Mouse (Mus musculus): ENCODE measurements around the gene Gm8113.
"Not testable (repeated sequence)": the region's sequence is repeated elsewhere in the genome, so short reads cannot be mapped to it uniquely, and the experiment has no call there.

Gene Gm8113

GRCm38 (mm10) chr14:43924688-43925403 is at the start of gene Gm8113:
Gene Gm8113 (plus strand): TSS chr14:43925390.
- DNase-seq (ENCODE audit: extremely low read depth, low read depth, low spot score): not testable (repeated sequence)

- not testable (repeated sequence) for DNase-seq (ENCODE audit: extremely low read depth, low read depth, low spot score)
Measured at GRCm38 (mm10) chr14:43875417-43875816, 49.8 kb upstream of the Gm8113 start, which contains the start of gene Ear1. Gene Ear1 (minus strand): TSS chr14:43875517.

GRCm38 (mm10) chr14:43877789-43878188 is 47.4 kb upstream of the Gm8113 start:
- DNase-seq (ENCODE audit: extremely low read depth, low read depth, low spot score): not testable (repeated sequence)

- not testable (repeated sequence) for DNase-seq (ENCODE audit: extremely low read depth, low read depth, low spot score)
Measured at GRCm38 (mm10) chr14:43879966-43880545, 45.1 kb upstream of the Gm8113 start.

GRCm38 (mm10) chr14:43886235-43886634 is 39.0 kb upstream of the Gm8113 start:
- not testable (repeated sequence) for DNase-seq (ENCODE audit: extremely low read depth, low read depth, low spot score)

GRCm38 (mm10) chr14:43891288-43891687 is 33.9 kb upstream of the Gm8113 start:
- DNase-seq (ENCODE audit: extremely low read depth, low read depth, low spot score): not testable (repeated sequence)

- not testable (repeated sequence) for DNase-seq (ENCODE audit: extremely low read depth, low read depth, low spot score)
Measured at GRCm38 (mm10) chr14:43895357-43895756, 29.8 kb upstream of the Gm8113 start.

- not testable (repeated sequence) for DNase-seq (ENCODE audit: extremely low read depth, low read depth, low spot score)
Measured at GRCm38 (mm10) chr14:43898577-43898976, 26.6 kb upstream of the Gm8113 start.

GRCm38 (mm10) chr14:43918214-43918613 is 7.0 kb upstream of the Gm8113 start:
- not testable (repeated sequence) for DNase-seq (ENCODE audit: extremely low read depth, low read depth, low spot score)

GRCm38 (mm10) chr14:43923459-43923858 is 1.7 kb upstream of the Gm8113 start, which contains the start of gene Ear10:
Gene Ear10 (minus strand): TSS chr14:43923559.
- DNase-seq (ENCODE audit: extremely low read depth, low read depth, low spot score): peak; percentile 8

- not testable (repeated sequence) for DNase-seq (ENCODE audit: extremely low read depth, low read depth, low spot score)
Measured at GRCm38 (mm10) chr14:43925404-43925950, 287 bp downstream of the Gm8113 start.

- not testable (repeated sequence) for DNase-seq (ENCODE audit: extremely low read depth, low read depth, low spot score)
Measured at GRCm38 (mm10) chr14:43932991-43933390, 7.8 kb downstream of the Gm8113 start.

- not testable (repeated sequence) for DNase-seq (ENCODE audit: extremely low read depth, low read depth, low spot score)
Measured at GRCm38 (mm10) chr14:43933399-43933798, 8.2 kb downstream of the Gm8113 start.

- DNase-seq (ENCODE audit: extremely low read depth, low read depth, low spot score): not testable (repeated sequence)
Measured at GRCm38 (mm10) chr14:43953382-43953781, 28.2 kb downstream of the Gm8113 start.

GRCm38 (mm10) chr14:43955074-43955473 is 29.9 kb downstream of the Gm8113 start:
- DNase-seq (ENCODE audit: extremely low read depth, low read depth, low spot score): not testable (repeated sequence)

- not testable (repeated sequence) for DNase-seq (ENCODE audit: extremely low read depth, low read depth, low spot score)
Measured at GRCm38 (mm10) chr14:43956769-43957168, 31.6 kb downstream of the Gm8113 start, which contains the start of gene Ang5. Gene Ang5 (plus strand): TSS chr14:43957069.
